Mouse (Mus musculus) ovary, postnatal 10 days (tissue): ENCODE data around the gene Cyp2d11.
A peak's percentile ranks its signal among the peaks of the same experiment; 100 is the strongest.
"Not testable (repeated sequence)": the region's sequence is repeated elsewhere in the genome, so short reads cannot be mapped to it uniquely, and the experiment has no call there.

Source experiments
- DNase-seq: peaks from one replicate; pipeline ENCODE4 v3.0.0; 2022; ENCODE audit warnings: low spot score

The Cyp2d11 gene

DNA sequence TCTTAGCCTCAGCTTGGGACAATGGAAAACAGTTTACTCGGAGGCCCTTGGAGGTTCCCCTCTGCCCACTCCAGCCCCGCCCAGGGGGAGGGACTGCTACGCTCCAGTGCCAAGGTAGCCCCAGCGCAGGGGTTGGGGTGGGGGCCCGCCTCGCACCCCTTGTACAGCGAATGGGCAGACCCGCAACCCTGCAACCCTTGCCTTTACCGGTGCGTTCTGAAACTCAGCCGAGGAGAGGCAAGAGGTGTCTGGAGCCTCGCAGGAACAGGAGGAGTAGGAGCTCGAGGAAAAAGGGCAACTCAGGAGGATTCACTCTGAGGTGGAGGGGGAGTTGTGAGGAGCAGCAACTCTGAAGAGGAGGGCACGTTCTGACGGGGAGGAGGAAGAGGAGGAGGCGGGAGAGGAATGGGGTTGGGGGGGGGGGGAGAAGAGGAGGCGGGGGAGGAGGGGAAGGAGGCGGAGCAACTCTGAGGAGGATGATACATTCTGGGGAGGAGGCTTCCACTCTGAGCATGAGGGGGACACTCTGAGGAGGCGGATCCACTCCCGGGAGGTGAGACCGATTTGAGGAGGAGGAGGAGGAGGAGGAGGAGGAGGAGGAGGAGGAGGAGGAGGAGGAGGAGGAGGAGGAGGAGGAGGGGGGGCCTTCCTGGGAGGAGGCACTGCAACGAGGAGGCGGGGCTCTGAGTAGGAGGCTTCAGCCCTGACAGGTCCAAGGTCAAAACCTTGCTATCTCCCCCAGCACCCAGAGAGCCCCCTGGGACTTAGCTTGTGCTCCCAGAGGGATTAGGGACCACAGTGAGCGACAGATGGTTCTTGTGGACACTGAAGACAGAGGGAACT, 13.7 kb downstream of the Cyp2d11 start, which contains the start of gene Cyp2d22:
Gene Cyp2d22, minus strand, starts transcription at position 390 of the 843 bp plus-strand sequence.
- DNase-seq = peak; percentile 50

DNA sequence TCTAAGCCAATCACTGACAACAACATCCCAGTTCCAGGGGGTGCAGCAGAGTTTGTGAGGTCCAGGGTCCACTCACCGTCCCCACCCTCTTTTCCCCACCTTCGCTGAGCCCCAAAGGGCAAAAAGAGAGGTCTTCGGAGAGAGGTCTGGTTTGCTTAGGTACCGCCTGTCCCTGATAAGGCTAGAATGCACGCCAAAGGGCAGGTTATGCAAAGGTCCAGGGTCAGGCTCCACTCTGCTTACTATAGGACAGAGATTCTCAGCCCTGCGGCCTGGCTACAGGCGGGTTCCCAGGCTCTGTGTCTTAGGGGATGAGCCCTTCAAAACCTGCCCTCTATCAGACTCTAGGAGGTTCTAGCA, 14.3 kb downstream of the Cyp2d11 start:
- DNase-seq = no peak

DNA sequence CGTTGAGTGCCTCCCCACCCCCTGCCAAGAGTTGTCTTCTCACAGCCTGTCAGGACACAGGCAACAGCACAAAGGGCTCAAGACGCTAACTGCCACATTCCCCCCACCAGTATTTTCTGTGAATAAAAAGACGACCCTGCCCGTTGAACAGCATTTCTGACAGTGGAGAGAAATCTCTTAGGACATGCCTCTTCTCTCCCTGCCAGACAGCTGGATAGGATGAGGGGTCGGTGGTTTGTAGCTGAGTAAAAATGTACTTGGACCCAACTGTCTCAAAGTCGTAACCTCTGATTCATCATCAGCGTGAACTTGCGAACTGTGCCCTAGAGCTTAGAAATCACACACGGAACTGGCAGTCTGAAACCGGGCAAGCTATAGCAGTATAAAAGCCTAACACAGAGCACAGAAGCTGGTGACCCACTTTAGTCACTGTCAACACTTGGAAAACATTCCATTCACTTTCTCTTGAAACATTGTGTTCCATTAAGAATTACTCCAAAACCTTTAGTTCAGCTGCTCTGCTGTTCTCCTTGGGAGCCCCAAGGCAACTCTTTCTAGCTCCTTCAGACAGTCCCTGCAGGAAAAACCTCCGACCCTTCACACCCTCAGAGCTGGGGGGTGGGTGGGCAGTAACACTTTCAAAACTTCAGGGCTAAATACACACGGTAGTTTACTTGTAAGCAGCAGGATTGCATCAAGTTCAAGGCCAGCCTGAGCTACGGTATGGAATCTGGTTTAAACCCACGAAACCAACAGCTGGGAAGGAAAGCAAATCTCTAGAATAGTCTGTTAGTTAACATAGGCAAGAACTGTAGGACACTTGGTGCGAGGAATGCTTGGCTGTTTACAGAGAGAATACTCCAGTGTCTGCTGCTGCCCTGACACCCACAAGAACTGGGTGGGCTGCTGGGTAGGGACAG, 15.3 kb downstream of the Cyp2d11 start:
- DNase-seq = no peak

DNA sequence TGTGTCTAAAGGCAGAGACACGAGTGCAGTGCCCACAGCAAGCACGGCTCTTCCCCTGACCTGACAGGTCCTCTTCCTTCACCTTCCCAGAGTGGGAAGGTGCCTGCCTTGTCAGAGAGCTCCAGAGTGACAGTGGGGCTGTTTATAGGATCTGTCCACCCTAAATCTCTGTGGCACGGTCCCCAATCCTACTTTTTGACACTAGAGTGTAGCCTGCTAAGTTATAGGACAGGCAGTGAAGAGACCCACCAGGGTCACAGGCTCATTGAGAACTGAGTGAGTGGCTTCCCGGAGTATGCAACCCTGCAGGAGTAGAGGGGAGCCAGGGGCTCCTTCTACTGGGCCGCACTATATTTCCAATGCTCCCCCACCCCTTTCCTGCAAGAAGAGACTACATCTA, 16.1 kb downstream of the Cyp2d11 start:
- no peak for DNase-seq

DNA sequence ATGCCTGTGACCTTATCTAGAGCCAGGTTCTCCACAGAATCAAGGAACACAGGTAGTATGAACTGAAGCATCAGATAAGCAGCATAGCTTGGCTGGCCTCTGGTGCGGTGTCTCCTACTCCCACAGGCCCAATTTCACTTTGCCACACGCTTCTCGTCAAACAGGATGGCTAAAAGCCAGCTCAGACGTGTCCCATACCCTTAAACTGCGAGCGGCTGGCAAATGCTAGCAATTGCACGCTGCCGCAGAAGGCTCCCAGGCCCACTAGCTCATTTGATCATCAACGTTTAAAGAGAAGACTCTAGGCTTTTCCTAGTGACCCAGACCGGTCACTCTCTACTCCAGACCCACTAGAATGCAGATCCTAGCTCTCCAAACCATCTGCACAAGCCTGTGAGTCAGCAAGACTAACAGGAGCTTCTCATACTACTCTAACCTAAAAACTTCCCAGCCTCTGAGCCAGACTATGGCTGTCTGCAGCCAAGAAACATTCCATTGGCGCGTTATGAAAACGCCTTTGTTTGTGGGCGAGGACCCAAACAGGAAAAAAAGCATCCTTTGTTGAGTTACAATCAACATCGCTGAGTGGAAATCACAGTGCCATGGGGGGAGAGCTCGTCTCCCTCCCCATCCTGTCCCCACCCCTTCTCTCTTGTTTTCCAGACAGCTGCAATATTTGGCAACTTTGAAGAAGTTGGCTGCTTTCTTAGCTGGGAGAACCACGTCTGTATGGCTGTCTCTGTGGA, 17.3 kb downstream of the Cyp2d11 start:
- no peak for DNase-seq

DNA sequence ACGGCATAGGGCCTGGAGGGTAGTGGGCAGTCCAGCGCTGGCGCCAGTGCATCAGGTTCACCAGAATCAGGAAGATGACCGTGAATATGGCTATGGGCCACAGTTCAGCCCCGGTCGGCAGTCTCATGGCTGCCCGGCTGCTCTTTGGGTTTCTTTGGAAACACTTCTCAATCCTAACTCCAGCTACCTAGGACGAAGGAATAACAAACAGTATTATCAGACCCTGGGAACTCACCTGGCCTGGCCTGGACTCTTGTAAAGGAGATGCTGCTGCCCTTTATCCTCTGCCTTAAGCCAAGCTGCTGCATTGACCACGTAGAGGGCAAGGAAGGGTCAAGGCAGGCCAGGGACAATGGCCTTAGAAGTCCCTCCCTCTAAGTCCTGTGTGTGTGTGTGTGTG, 18.0 kb downstream of the Cyp2d11 start:
- DNase-seq = no peak

DNA sequence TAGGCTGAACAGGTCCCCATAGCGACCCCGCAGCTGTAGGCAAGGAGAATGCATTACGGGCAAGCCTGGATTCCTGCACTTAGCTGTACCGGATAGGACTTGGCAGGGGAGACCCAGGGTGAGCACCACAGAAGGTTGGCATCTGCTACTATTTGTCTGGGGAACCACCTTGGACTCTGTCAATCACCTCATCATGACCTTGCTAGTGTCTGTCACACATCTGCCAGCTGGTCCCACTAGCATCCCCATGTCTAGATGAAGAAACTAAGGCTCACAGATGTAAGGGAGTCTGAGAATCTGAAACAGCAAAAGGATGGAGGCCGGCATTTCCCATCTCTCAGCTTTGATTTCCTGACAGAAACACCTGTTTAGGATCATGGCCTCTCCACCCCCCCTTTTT, 19.4 kb downstream of the Cyp2d11 start:
- DNase-seq = no peak

DNA sequence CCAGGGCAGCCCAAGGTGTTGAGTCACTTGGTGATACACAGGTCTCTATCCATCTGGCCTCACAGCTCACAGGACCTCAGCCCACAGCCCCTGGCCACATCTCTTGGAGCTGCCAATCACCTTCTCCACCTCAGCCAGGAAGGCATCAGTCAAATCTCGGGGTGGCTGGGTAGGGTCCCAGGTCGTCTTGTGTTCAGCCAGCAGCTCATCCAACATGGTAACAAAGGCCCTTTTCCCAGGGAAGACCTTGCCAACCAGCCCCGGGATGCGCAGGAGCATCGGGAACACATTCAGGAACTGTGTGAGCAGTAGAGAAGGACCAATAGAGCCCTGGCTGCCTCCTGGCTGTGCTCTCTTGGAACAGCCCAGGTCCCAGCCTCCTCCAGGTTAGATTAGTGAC, 20.8 kb downstream of the Cyp2d11 start:
- DNase-seq = no peak

DNA sequence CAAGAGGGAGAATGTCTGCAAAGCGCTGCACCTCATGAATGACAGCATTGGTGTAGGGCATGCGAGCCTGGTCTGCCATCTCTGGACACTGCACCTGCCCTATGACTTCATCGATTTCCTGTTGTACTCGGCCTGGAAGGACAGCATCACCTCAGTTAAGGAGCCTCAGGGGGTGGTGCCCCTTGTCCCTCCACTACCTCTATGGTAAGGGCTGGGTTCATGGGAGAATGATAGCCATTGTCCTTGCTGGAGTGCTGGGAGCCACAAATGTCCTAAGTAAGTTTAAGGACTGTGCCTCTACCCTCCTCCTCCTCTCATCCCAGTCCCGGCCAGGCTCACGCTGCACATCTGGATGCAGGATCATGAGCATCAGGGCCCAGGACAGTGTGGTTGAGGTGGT, 21.4 kb downstream of the Cyp2d11 start:
- no peak for DNase-seq

DNA sequence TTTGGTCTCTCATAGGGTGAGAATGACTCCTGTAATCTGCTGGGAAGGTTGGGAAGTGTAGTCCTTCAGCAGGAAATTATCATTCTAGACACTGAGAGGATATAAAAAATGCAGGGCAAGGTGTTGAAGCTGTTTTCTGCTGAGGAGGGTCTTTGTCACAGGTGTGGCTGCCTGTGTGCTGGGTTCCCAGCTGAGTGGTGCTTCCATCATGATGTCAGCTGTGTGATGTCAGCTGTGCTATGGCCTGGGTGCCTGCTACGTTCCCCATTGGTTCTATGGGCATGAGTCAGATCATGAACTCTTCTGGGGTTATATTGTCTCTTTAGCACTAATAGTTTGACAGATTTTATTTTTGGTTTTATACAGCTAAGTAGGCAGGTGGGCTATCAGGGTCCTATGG, 25.0 kb downstream of the Cyp2d11 start:
- no peak for DNase-seq

DNA sequence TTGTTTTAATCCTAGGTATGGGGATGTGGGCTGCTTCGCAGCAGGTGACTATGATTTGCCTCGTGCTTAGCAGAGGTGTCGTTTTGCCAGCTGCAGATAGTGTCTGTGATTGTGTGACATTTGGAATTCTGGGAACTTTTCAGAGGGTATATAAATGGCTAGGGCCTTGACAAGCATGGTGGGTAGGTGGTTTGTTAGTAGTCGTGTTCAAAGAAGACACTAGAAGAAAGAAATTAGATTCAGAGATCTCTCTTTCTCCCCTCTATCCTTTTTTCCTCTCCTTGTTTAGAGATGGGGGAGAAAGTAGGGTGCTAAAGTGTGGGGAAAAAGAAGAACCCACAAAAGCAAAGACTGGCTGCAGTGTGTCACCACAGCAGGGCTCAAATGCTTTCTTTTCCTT, 25.7 kb downstream of the Cyp2d11 start:
- no peak for DNase-seq

DNA sequence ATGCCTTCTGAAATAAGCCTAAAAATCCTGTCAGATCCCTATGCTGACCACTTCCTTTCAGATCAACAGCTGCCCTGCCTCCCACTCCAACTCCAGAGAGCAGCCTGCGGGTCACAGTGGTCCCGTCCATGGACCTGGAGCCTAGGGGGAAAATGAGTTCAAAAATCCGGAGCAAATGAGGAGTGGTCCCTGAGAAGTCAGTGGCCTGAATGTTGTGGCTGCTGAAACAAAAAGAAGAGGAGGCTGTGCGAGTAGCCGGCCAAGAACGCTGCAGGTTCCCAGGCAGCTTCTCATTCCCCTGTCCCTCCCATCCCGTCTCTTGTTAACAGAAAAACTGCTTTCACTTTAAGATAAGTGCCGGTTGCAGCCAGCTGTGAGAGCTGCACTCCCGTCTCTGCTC, 29.3 kb downstream of the Cyp2d11 start:
- not testable (repeated sequence) for DNase-seq

DNA sequence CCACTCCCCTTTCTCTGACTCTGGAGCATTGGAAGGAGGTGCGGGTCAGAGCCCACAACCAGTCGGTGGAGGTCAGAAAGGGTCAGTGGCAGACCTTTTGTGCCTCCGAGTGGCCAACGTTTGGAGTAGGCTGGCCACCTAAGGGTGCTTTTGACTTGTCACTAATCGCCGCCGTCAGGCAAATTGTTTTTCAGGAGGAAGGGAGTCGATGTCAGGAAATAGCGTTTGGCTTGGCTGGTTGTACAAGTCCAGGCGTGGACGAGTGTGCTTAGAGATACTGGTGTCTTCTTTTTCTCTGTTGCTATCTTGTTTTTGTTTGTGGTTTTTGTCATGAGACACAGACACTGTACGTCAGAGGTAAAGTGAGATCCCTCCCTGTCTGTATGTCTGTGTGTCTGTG, 30.0 kb downstream of the Cyp2d11 start:
- DNase-seq = not testable (repeated sequence)

DNA sequence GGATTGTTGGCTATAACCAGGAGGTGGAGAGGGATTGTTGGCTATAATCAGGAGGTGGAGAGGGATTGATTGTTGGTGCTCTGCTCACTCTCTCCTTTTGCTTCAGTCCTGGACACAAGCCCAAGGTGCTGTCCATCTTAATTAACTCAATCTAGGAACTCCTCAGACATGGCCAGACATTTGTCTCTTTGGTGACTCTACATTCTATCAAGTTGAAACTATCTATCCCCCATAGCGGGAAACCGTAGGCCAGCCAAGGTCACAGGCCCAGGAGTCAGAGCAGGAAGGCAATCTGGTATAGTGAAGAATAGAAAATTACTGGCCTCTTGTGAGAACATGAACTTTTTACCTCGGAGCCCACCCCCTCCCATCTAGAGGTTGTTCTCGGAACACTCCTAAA, 31.6 kb downstream of the Cyp2d11 start:
- no peak for DNase-seq

DNA sequence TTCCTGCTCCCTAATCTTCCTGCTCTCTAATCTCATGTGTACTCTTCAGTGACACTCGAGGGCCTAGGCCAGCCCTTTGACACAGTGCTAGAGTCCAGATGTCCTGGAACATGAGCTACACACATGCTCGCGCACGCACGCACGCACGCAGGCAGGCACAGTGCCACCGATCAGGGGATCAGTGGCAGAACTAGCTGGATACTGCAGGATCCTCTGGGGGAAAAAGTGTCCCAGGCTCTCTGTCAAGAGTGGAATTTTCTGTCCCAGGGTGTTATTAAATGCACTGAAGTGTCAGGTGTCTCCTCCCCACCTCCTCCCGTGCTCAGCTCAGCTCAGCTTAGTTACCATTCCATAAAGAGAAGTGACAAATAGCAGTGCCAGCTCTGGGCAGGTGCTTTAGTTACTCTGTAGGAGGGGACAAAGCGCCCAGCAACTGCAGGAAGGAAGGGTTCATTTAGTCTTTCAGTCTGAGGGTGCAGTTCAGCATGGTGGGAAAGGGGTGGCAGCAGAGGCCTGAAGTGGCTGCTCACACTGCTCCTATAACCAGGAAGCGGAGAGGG, 32.3 kb downstream of the Cyp2d11 start:
- no peak for DNase-seq

DNA sequence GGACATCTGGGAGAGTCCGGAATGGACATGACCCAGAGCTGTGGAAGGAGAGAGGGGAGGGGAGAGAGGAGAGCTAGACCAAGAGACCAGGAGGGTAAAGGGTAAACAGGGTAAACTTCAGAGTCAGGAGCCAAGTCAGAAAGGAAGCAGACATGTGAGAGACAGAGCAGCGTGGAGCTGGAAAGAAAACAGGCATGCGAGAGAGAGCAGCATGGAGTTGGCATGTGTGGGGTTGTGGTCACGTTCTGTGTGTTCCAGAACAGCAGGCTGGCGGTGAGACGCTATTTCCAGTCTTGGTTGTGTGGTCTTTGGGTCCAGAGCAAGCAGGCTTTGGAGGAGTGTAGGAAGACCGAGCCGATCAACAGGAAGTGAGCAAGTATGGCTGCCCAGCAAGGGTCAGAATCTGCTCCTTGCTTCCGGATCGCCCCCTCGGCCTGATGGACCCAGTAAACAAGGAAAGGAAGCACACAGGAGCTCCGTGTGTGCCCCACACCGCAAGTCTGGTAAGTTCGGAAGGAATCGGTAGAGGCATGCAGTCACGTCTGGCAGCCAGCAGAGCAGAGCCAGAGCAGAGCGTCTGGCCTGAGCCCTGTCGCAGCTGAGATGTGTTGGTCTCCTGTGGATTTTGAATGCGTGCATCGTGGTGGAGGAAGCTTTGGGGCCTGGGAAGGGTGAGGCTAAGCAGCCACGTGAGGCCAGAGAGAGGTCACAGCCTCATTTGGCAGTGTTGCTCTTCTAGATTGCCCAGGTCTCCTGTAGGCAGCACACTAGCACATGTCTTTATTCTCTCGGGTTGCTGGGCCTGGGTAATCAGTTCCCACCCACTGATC, 35.2 kb downstream of the Cyp2d11 start:
- no peak for DNase-seq

DNA sequence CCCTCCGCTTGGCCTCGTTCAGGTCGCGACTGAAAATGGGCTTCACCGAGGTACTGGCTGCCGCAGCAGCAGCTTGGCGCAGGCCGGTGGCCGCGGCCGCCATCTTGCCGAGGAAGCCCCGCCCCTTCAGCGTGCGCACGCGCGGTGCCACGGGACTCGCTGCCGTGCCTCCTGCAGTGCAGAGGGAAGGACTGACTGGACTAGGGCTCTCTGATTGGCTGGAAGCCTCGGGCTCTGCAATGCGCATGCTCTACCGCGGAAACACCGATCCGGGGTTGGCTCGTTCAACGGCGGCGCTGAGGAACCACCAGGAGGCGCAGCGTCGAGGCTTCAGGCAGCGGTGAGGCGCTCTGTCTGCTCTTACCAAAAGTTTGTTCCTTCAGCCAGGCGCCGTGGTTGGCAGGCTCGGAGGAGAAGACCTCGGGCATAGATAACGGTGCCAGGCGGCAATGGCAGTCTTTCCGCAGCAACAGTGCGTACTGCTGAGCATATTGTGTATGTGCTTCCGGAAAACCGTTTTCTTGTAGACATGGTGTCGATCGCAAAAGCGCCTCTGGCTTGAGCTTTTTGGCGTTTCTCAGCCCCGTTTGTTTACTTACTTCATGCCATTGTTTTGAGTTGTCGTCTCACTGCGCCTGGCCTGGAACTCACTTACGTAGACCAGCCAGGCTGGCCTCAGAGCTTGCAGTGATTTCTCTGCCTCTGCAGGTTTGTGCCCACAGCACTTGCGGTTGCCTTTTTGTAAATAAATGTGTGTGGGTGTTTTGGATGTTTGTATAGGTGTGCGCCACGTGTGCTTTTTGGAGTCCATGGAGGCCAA, 39.5 kb downstream of the Cyp2d11 start, which contains the start of gene Ndufa6:
Gene Ndufa6, minus strand, starts transcription at position 197 of the 820 bp plus-strand sequence.
- peak; percentile 78 for DNase-seq

DNA sequence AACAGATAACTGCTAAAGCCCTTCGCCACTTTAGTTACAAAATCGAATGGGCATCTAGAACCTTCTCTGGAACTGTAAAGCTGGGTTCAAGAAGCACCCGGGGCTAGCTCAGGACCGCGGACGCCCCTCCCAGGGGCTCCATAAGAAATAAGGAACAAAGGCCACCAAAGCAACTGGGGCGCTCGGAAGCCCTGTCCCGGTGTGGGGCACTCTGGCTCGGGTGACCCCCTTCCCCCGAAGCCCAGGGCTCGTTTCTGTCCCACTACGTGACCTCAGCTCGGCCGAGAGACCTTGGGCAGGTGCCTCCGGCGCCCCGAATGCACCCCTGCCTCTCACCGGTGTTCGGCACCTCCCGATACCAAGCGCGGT, 40.1 kb downstream of the Cyp2d11 start:
- DNase-seq = no peak

DNA sequence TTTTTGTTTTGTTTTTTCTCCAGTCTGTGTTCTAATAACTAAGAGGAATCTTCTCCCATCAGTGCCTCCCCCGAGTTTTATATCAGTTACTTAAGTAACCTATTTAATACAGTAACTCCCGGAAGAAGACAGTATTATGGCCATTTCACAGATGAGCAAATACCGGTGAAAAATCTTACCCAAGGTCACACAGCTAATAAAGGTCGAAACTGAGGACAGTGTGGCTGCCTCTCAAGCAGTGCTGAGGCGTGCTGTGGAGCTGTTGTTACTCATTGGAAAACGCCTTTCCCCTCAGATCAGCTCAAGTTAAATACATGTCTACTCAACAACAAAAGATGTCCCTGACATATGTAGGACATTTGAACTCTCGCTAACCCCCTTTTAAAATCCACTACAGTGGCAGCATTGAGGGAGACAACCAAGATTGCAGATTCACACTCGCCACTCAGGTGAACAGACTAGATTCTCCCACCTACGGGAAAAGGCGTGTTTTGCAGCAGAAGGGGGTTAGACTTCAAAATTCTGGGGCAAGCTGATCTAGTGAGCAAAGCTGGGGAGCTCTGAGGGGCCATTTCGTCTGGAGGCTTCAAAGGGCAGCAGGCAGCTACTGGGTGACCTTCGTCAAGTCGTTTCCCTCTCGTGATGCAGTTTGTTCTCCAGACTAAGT, 40.6 kb downstream of the Cyp2d11 start:
- no peak for DNase-seq

DNA sequence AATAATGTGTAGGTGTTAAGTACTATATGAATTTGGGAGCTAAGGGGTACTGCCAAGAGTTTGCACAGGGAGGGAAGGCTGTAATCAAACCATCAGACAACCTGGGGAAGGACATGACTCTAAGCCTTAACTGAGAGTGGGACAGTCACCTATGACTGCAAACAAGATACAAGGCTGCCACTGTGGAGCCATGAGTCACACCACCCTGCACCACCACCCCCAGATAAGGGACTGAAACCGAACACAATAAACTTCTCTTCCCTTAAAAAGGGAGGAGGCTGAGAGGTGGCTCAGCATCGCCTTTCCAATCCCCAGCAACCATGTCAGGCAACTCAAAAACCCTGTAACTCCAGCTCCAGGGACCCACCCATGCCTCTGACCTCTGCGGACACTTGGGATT, 42.3 kb downstream of the Cyp2d11 start:
- DNase-seq = no peak
